Mouse (Mus musculus) neural tube, embryonic 13.5 days (tissue): Measurements from ENCODE around the gene Cd28. TPM values are rescaled to one million over a fixed set of nuclear protein-coding genes. Genes with fewer than 3 reads are reported as not detected.
"Not testable (repeated sequence)": the region's sequence is repeated elsewhere in the genome, so short reads cannot be mapped to it uniquely, and the experiment has no call there.

ENCODE experiments used
- ATAC-seq: fragments of 200-750 bp; cut with Nextera tagmentation; 2 replicates; pipeline ENCODE4 v1.8.0; 2017; ENCODE audit warnings: low read depth, mild to moderate bottlenecking, moderate TSS enrichment, moderate library complexity
- H3K27ac ChIP-seq: fragments of 300-500 bp; sonication (generic); replicated peaks from 2 replicates; pipeline ENCODE4 v1.5.1; 2015; ENCODE audit warnings: moderate library complexity, mild to moderate bottlenecking, inconsistent platforms
- H3K27me3 ChIP-seq: fragments of 300-500 bp; sonication (generic); 2 replicates; pipeline ENCODE4 v1.6.1; 2015; ENCODE audit warnings: mild to moderate bottlenecking, inconsistent platforms
- H3K36me3 ChIP-seq: fragments of 300-500 bp; sonication (generic); 2 replicates; pipeline ENCODE4 v1.6.1; 2015; ENCODE audit warnings: mild to moderate bottlenecking, inconsistent platforms
- H3K4me1 ChIP-seq: fragments of 300-500 bp; sonication (generic); replicated peaks from 2 replicates; pipeline ENCODE4 v1.6.1; 2015; ENCODE audit warnings: inconsistent platforms
- H3K4me2 ChIP-seq: fragments of 300-500 bp; sonication (generic); 2 replicates; pipeline ENCODE4 v1.6.1; 2015; ENCODE audit warnings: inconsistent platforms, mild to moderate bottlenecking, moderate library complexity
- H3K4me3 ChIP-seq: fragments of 300-500 bp; sonication (generic); 2 replicates; pipeline ENCODE4 v1.5.1; 2015; ENCODE audit warnings: mild to moderate bottlenecking, inconsistent platforms
- H3K9ac ChIP-seq: fragments of 300-500 bp; sonication (generic); 2 replicates; pipeline ENCODE4 v1.6.1; 2015; ENCODE audit warnings: moderate library complexity, mild to moderate bottlenecking, inconsistent platforms
- H3K9me3 ChIP-seq: fragments of 300-500 bp; sonication (generic); 2 replicates; pipeline ENCODE4 v1.6.1; 2016; ENCODE audit warnings: inconsistent platforms
- WGBS: fragments of 180-500 bp; shearing (Covaris S2); methylation state at CpG from one replicate; pipeline ENCODE4 v1.1.7; 2015; 5-methylcytosine and 5-hydroxymethylcytosine counted together
- polyA plus RNA-seq: library from polyadenylated mRNA; unstranded; fragments of >200 nt; fragmentation: Nextera tagmentation; extraction: Ambion mirVana; gene quantifications from 2 replicates; pipeline ENCODE4 v1.2.1, GENCODE M21; 2015

Gene Cd28
- polyA plus RNA-seq, 1 experiment from 2014 or later = 0.24 TPM

GRCm38 (mm10) chr1:60807748-60808147 lies 91.1 kb downstream of the Cd28 start:
- H3K4me2 ChIP-seq = no peak overlapping the region
- H3K27ac ChIP-seq = no peak overlapping the region
- H3K9me3 ChIP-seq = no peaks in the 10 kb centered on the region
- H3K27me3 ChIP-seq = no peaks in the 10 kb centered on the region
- H3K4me3 ChIP-seq = no peak overlapping the region
- WGBS = 100% methylated on average over 1 of the region's 1 CpGs
- no peak for ATAC-seq
- H3K4me1 ChIP-seq = no peaks in the 10 kb centered on the region
- no peaks in the 10 kb centered on the region for H3K36me3 ChIP-seq
- no peak overlapping the region for H3K9ac ChIP-seq

- Histone ChIP-seq H3K4me3 (no peak overlapping the region), H3K4me2 (no peak overlapping the region), H3K27me3 (no peaks in the 10 kb centered on the region), H3K27ac (no peak overlapping the region), H3K9ac (no peak overlapping the region), H3K4me1 (no peaks in the 10 kb centered on the region), H3K9me3 (no peaks in the 10 kb centered on the region), H3K36me3 (no peaks in the 10 kb centered on the region)
- WGBS = 88% methylated on average over 2 of the region's 2 CpGs
- no peak for ATAC-seq
Measured at GRCm38 (mm10) chr1:60808466-60808865, 91.9 kb downstream of the Cd28 start.

- H3K4me2 ChIP-seq = no peak overlapping the region
- no peak overlapping the region for H3K9ac ChIP-seq
- H3K9me3 ChIP-seq = no peaks in the 10 kb centered on the region
- H3K4me3 ChIP-seq = no peak overlapping the region
- ATAC-seq = no peak
- no peaks in the 10 kb centered on the region for H3K36me3 ChIP-seq
- no peaks in the 10 kb centered on the region for H3K27me3 ChIP-seq
- H3K27ac ChIP-seq = no peak overlapping the region
- H3K4me1 ChIP-seq = no peaks in the 10 kb centered on the region
- WGBS = 80% methylated on average over 12 of the region's 12 CpGs
Measured at GRCm38 (mm10) chr1:60809166-60809565, 92.6 kb downstream of the Cd28 start.

- no peaks in the 10 kb centered on the region for H3K27me3 ChIP-seq
- H3K27ac ChIP-seq = no peak overlapping the region
- no peak overlapping the region for H3K4me3 ChIP-seq
- H3K36me3 ChIP-seq = no peaks in the 10 kb centered on the region
- ATAC-seq = no peak
- no peaks in the 10 kb centered on the region for H3K9me3 ChIP-seq
- H3K9ac ChIP-seq = no peak overlapping the region
- no peak overlapping the region for H3K4me2 ChIP-seq
- no peaks in the 10 kb centered on the region for H3K4me1 ChIP-seq
Measured at GRCm38 (mm10) chr1:60810821-60811220, 94.2 kb downstream of the Cd28 start.

GRCm38 (mm10) chr1:60811998-60812397 lies 95.4 kb downstream of the Cd28 start:
- no peaks in the 10 kb centered on the region for H3K9me3 ChIP-seq
- no peaks in the 10 kb centered on the region for H3K36me3 ChIP-seq
- H3K27me3 ChIP-seq = no peaks in the 10 kb centered on the region
- no peak overlapping the region for H3K27ac ChIP-seq
- H3K9ac ChIP-seq = no peak overlapping the region
- H3K4me1 ChIP-seq = no peaks in the 10 kb centered on the region
- ATAC-seq = no peak
- H3K4me2 ChIP-seq = no peak overlapping the region
- H3K4me3 ChIP-seq = no peak overlapping the region
- WGBS = 89% methylated on average over 1 of the region's 1 CpGs

- Histone ChIP-seq H3K9me3 (no peaks in the 10 kb centered on the region), H3K4me3 (no peak overlapping the region), H3K4me1 (no peaks in the 10 kb centered on the region), H3K27me3 (no peaks in the 10 kb centered on the region), H3K27ac (no peak overlapping the region), H3K9ac (no peak overlapping the region), H3K4me2 (no peak overlapping the region), H3K36me3 (no peaks in the 10 kb centered on the region)
- 79% methylated on average over 2 of the region's 2 CpGs for WGBS
- ATAC-seq = no peak
Measured at GRCm38 (mm10) chr1:60813411-60813810, 96.8 kb downstream of the Cd28 start.

- no peak for ATAC-seq
- 94% methylated on average over 6 of the region's 6 CpGs for WGBS
- Histone ChIP-seq H3K4me2 (no peak overlapping the region), H3K9ac (no peak overlapping the region), H3K9me3 (no peaks in the 10 kb centered on the region), H3K27ac (no peak overlapping the region), H3K27me3 (no peaks in the 10 kb centered on the region), H3K4me3 (no peak overlapping the region), H3K4me1 (no peaks in the 10 kb centered on the region), H3K36me3 (no peaks in the 10 kb centered on the region)
Measured at GRCm38 (mm10) chr1:60815912-60816311, 99.3 kb downstream of the Cd28 start.

- 76% methylated on average over 4 of the region's 4 CpGs for WGBS
- ATAC-seq, H3K9ac ChIP-seq, H3K9me3 ChIP-seq, H3K36me3 ChIP-seq, H3K4me1 ChIP-seq, H3K4me3 ChIP-seq, H3K27ac ChIP-seq, H3K27me3 ChIP-seq, H3K4me2 ChIP-seq: not testable (repeated sequence)
Measured at GRCm38 (mm10) chr1:60818491-60818890, 101.9 kb downstream of the Cd28 start.

GRCm38 (mm10) chr1:60819993-60820392 lies 103.4 kb downstream of the Cd28 start:
- H3K9me3 ChIP-seq = no peaks in the 10 kb centered on the region
- H3K4me3 ChIP-seq = no peak overlapping the region
- no peaks in the 10 kb centered on the region for H3K27me3 ChIP-seq
- no peak overlapping the region for H3K4me2 ChIP-seq
- H3K27ac ChIP-seq = no peak overlapping the region
- H3K9ac ChIP-seq = no peak overlapping the region
- WGBS = 74% methylated on average over 2 of the region's 2 CpGs
- no peak for ATAC-seq
- no peaks in the 10 kb centered on the region for H3K4me1 ChIP-seq
- H3K36me3 ChIP-seq = no peaks in the 10 kb centered on the region

- WGBS = 89% methylated on average over 2 of the region's 2 CpGs
- Histone ChIP-seq H3K9ac (no peak overlapping the region), H3K9me3 (no peaks in the 10 kb centered on the region), H3K4me2 (no peak overlapping the region), H3K4me3 (no peak overlapping the region), H3K36me3 (no peaks in the 10 kb centered on the region), H3K27me3 (no peaks in the 10 kb centered on the region), H3K27ac (no peak overlapping the region), H3K4me1 (no peaks in the 10 kb centered on the region)
- no peak for ATAC-seq
Measured at GRCm38 (mm10) chr1:60820981-60821380, 104.4 kb downstream of the Cd28 start.

GRCm38 (mm10) chr1:60821590-60821989 lies 105.0 kb downstream of the Cd28 start:
- H3K4me2 ChIP-seq = no peak overlapping the region
- H3K27me3 ChIP-seq = no peaks in the 10 kb centered on the region
- WGBS = 84% methylated on average over 3 of the region's 3 CpGs
- no peak overlapping the region for H3K9ac ChIP-seq
- H3K36me3 ChIP-seq = no peaks in the 10 kb centered on the region
- no peak overlapping the region for H3K4me3 ChIP-seq
- H3K27ac ChIP-seq = no peak overlapping the region
- H3K4me1 ChIP-seq = no peaks in the 10 kb centered on the region
- H3K9me3 ChIP-seq = no peaks in the 10 kb centered on the region
- ATAC-seq = no peak
